Mouse (Mus musculus) forebrain, embryonic 13.5 days (tissue): ENCODE data around the gene Gm28308. TPM values are rescaled to one million over a fixed set of nuclear protein-coding genes. Genes with fewer than 3 reads are reported as not detected.
A peak's percentile ranks its signal among the peaks of the same experiment; 100 is the strongest.

ENCODE experiments used
- ATAC-seq: fragments of 200-750 bp; cut with Nextera tagmentation; 2 replicates; pipeline ENCODE4 v1.8.0; 2017
- H3K27ac ChIP-seq: fragments of 300-500 bp; sonication (generic); 2 replicates; pipeline ENCODE4 v1.5.1; 2015; ENCODE audit warnings: inconsistent platforms, mild to moderate bottlenecking, moderate library complexity
- H3K27me3 ChIP-seq: fragments of 300-500 bp; sonication (generic); 2 replicates; pipeline ENCODE4 v1.6.1; 2015; ENCODE audit warnings: mild to moderate bottlenecking, inconsistent platforms
- H3K36me3 ChIP-seq: fragments of 300-500 bp; sonication (generic); 2 replicates; pipeline ENCODE4 v1.6.1; 2015; ENCODE audit warnings: mild to moderate bottlenecking, inconsistent platforms; ENCODE audit not compliant: poor library complexity, severe bottlenecking
- H3K4me1 ChIP-seq: fragments of 300-500 bp; sonication (generic); 2 replicates; pipeline ENCODE4 v1.6.1; 2015; ENCODE audit warnings: inconsistent platforms
- H3K4me2 ChIP-seq: fragments of 300-500 bp; sonication (generic); 2 replicates; pipeline ENCODE4 v1.6.1; 2015; ENCODE audit warnings: inconsistent platforms, mild to moderate bottlenecking, moderate library complexity
- H3K4me3 ChIP-seq: fragments of 300-500 bp; sonication (generic); 2 replicates; pipeline ENCODE4 v1.5.1; 2015; ENCODE audit warnings: mild to moderate bottlenecking, inconsistent platforms
- H3K9ac ChIP-seq: fragments of 300-500 bp; sonication (generic); 2 replicates; pipeline ENCODE4 v1.6.1; 2015; ENCODE audit warnings: mild to moderate bottlenecking, inconsistent platforms
- H3K9me3 ChIP-seq: fragments of 300-500 bp; sonication (generic); replicated peaks from 2 replicates; pipeline ENCODE4 v1.6.1; 2016; ENCODE audit warnings: inconsistent platforms
- WGBS: fragments of 180-500 bp; shearing (Covaris S2); methylation state at CpG from one replicate; pipeline ENCODE4 v1.1.7; 2015; 5-methylcytosine and 5-hydroxymethylcytosine counted together
- polyA plus RNA-seq: library from polyadenylated mRNA; unstranded; fragments of >200 nt; fragmentation: Nextera tagmentation; extraction: Ambion mirVana; gene quantifications from 2 replicates; pipeline ENCODE4 v1.2.1, GENCODE M21; 2015

The Gm28308 gene
- polyA plus RNA-seq, 1 experiment from 2014 or later: not detected

DNA sequence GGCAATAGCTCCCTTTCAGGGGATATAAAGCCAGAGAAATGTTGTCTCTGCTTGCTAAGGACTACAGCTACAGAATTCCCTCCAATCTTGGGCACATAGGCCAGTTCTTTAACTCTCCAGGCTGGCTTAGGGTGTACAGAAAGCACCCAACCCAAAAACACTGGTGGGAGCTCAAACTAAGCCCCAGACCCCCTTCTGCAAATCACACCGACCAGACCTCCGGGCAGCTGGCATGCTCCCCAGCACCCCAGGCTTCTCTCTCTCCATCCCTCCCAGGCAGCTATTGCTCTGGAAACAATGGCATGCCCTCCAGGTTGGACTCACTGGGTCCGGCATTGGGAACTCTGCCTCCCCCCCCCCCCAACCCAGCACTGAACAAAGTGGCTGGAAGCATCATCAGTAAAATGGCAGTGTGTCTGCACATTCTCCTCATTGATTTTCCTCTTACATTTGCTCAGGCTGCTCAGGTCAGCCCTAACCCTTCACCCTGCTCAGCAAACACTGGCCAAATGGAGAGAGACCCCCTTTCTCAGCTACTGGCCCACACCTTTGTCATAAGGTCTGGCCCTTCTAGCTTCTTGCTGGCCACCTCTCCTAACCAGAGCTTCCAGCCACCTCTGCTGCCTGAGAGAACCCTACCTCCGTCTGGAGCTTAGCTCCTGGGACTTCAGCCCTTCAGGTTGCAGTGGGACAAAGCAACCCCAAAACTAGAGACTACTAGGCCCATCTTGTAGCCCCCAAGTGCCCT is 34.0 kb downstream of the Gm28308 start:
- no peak overlapping the region for H3K9ac ChIP-seq
- H3K4me3 ChIP-seq: no peak overlapping the region
- H3K27ac ChIP-seq: no peak overlapping the region
- WGBS: 0% methylated on average over 4 of the region's 4 CpGs
- H3K4me1 ChIP-seq: no peaks in the 10 kb centered on the region
- H3K9me3 ChIP-seq: no peaks in the 10 kb centered on the region
- no peak for ATAC-seq
- H3K36me3 ChIP-seq: no peaks in the 10 kb centered on the region
- H3K4me2 ChIP-seq: no peak overlapping the region
- peaks cover 99% of the 10 kb centered on the region for H3K27me3 ChIP-seq

DNA sequence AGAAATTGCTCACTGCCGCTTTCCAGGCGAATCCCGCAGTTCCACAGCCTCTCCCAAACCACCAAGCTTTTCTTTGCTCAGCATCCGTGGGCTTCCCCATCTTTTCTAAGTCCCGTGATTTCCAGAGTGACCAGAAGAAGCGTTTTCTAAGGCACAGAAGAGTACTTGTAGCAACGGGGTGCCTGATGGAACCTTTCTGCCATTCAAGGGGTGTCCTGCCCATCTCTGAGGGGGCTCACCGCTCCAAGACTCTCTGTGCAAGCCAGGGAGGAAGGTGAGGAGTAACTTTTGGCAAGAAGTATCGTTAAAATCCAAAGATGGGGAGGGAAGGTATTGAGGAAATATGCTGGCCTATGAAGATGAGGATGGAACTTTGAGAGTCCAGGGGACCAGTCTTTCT is 35.3 kb downstream of the Gm28308 start:
- no peak for ATAC-seq
- H3K9ac ChIP-seq: no peak overlapping the region
- 1% methylated on average over 9 of the region's 9 CpGs for WGBS

DNA sequence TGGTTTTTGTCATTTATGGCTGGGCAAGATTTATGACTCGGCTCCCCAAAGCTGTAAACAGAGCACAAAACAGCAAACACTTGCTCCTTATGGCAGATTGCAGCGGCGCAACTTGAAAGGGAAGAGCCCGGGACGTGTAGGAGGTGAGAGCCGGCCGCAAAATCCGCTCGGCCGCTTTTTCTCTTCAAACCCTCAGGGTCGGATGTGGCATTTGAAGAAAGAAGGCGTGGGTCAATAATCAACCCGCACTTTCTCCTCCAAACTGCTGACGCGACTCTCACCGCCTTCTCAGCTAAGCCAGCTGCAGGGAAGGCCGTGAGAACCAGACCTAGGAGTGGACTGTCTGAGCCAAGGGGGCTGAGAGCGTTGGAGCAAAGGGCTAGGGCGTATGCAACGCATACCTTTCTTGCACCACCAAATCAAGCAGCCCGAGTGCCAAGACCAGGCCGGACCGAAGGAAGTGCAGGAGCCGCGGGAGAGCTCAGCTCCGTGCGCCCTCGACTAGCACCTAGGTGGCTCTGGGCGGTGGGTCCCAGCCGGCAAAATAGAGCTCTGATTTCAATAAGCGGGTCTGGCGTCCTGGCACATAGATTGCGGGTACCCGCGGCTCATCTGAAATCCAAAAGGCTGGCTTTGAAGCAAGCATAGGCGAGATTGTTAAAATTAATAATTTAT is 35.9 kb downstream of the Gm28308 start, which contains the start of gene 5730596B20Rik:
Gene 5730596B20Rik, plus strand, starts transcription at position 438 of the 675 bp plus-strand sequence.
- WGBS: under 1% methylated on average over 36 of the region's 36 CpGs

More for the DNA sequence above, 35.3 kb downstream of the Gm28308 start:
- H3K36me3 ChIP-seq: no peaks in the 10 kb centered on the region
- H3K27ac ChIP-seq: no peak overlapping the region
- H3K4me1 ChIP-seq: peaks cover under 1% of the 10 kb centered on the region; the same call in 1 of the 2 replicates
- H3K4me3 ChIP-seq: no peak overlapping the region
- H3K9me3 ChIP-seq: no peaks in the 10 kb centered on the region
- no peak overlapping the region for H3K4me2 ChIP-seq
- peaks cover 99% of the 10 kb centered on the region for H3K27me3 ChIP-seq

DNA sequence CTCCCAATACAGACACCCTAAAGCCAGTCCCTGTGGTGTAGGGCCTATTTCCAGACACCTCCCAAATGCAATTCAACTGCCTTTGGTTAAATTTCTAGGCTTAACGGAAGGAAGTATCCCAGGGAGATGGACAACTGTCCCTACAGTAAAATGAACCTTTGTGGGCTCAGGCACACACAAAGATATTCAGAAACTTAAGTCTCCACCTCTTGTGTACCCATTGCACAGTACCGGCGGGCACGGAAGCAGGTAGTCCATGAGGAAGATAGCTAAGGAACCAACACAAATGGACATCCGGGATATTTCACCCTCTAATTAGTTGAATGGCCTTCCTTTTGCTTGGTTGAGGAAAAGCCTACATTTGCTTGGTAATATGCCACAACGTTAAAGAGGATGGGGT is 36.7 kb downstream of the Gm28308 start:
- H3K4me1 ChIP-seq: peaks cover 7% of the 10 kb centered on the region; the same call in 1 of the 2 replicates
- H3K27me3 ChIP-seq: peaks cover 99% of the 10 kb centered on the region
- 1% methylated on average over 6 of the region's 6 CpGs for WGBS
- H3K4me3 ChIP-seq: no peak overlapping the region
- H3K27ac ChIP-seq: no peak overlapping the region
- no peaks in the 10 kb centered on the region for H3K9me3 ChIP-seq
- no peaks in the 10 kb centered on the region for H3K36me3 ChIP-seq
- H3K9ac ChIP-seq: no peak overlapping the region
- no peak overlapping the region for H3K4me2 ChIP-seq
- ATAC-seq: no peak

More for the DNA sequence above, 35.9 kb downstream of the Gm28308 start, which contains the start of gene 5730596B20Rik:
- Histone ChIP-seq H3K4me2 (no peak within 1 kb of the TSS), H3K4me3 (no peak within 1 kb of the TSS), H3K36me3 (no peaks in the 10 kb centered on the region), H3K9ac (no peak within 1 kb of the TSS), H3K27ac (no peak within 1 kb of the TSS), H3K27me3 (peaks cover 99% of the 10 kb centered on the region), H3K4me1 (peaks cover 7% of the 10 kb centered on the region; the same call in 1 of the 2 replicates), H3K9me3 (no peaks in the 10 kb centered on the region)
- no peak for ATAC-seq

DNA sequence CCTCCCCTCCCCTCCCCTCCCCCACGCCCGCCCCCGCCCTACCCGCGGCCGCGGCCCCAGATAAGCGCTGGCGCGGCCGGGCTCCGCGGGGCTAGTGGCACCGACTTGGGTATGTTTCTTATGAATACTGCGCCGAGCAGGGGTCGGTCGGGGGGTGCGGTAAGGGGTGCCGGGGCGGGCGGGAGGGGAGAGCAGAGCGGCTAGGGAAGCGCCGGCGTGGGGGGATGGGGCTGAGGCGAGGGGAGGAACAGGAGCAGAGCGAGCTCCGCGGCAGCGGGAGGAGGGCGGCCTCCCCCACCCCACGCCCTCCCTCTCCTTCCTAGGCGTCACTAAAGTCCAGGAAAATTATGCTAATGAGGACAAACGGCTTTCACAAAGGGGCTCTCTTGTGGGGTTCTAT is 37.3 kb downstream of the Gm28308 start:
- H3K4me3 ChIP-seq: no peak overlapping the region
- H3K9me3 ChIP-seq: no peaks in the 10 kb centered on the region
- peaks cover 7% of the 10 kb centered on the region; the same call in 1 of the 2 replicates for H3K4me1 ChIP-seq
- H3K36me3 ChIP-seq: no peaks in the 10 kb centered on the region
- peaks cover 99% of the 10 kb centered on the region for H3K27me3 ChIP-seq
- H3K4me2 ChIP-seq: no peak overlapping the region
- no peak overlapping the region for H3K27ac ChIP-seq
- no peak for ATAC-seq
- no peak overlapping the region for H3K9ac ChIP-seq
- WGBS: 3% methylated on average over 15 of the region's 35 CpGs

DNA sequence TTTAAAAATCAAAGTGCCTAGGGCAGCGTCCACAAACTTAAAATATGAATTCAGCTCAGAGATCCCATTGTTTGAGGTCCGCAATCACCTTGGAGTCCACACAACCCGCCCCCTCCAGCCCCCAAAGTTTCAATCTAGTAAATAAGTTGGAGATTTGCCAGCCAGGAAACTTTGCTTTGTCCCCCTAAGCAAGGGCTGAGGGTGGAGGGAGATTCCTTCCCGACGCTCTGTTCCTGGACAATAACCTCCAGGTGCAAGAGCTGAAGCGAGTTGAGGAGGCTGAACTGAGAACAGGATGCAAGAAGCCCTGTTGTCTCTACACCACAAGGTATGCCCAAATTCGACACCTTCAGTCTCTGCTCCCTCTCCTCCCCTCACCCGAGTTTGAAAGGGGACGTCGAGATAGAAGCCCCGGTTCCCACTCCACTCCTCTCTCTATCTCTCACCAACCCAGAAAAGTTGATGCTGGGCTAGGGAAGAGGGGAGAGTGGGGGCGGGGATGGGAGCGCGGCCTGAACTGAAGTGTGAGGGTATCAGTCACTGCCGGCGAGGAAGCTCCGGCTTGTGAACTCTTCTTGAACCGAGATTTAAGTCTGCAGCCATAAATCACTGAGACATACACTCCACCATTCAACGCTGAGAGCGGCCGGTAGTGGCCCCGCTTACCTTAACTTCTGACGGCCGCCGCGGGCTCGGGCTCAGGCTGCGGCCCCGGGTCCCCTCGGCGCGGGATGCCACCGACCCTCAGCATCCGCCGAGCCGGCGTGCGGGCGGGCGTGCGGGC is 38.0 kb downstream of the Gm28308 start:
- 1% methylated on average over 30 of the region's 41 CpGs for WGBS
- Histone ChIP-seq H3K4me1 (peaks cover 7% of the 10 kb centered on the region; the same call in 1 of the 2 replicates), H3K9me3 (no peaks in the 10 kb centered on the region), H3K36me3 (no peaks in the 10 kb centered on the region), H3K9ac (no peak overlapping the region), H3K27ac (no peak overlapping the region), H3K4me2 (no peak overlapping the region), H3K4me3 (no peak overlapping the region), H3K27me3 (peaks cover 99% of the 10 kb centered on the region)
- ATAC-seq: no peak

DNA sequence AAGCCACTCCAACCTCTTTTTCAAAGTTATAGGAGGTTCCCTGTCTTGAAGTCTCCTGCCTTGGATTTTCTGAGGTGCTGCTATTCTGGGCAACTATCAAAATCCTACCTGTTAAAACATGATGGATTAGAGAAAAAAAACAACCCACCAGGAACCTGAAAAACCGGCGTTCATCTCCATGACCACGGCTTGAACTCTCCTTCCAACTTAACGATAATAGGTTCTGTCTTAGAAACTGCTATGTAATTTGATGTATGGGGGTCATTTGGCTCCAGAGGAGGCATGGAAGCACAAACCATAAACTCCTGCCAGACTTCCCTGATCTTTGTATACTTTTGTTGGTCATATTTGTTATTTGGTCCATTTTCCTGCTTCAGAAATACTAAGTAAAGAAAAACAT is 39.5 kb downstream of the Gm28308 start:
- H3K4me1 ChIP-seq: peaks cover 7% of the 10 kb centered on the region; the same call in 1 of the 2 replicates
- 6% methylated on average over 4 of the region's 4 CpGs for WGBS
- no peak overlapping the region for H3K27ac ChIP-seq
- no peaks in the 10 kb centered on the region for H3K9me3 ChIP-seq
- H3K4me3 ChIP-seq: no peak overlapping the region
- no peaks in the 10 kb centered on the region for H3K36me3 ChIP-seq
- no peak for ATAC-seq
- no peak overlapping the region for H3K9ac ChIP-seq
- H3K27me3 ChIP-seq: peaks cover 98% of the 10 kb centered on the region
- no peak overlapping the region for H3K4me2 ChIP-seq

DNA sequence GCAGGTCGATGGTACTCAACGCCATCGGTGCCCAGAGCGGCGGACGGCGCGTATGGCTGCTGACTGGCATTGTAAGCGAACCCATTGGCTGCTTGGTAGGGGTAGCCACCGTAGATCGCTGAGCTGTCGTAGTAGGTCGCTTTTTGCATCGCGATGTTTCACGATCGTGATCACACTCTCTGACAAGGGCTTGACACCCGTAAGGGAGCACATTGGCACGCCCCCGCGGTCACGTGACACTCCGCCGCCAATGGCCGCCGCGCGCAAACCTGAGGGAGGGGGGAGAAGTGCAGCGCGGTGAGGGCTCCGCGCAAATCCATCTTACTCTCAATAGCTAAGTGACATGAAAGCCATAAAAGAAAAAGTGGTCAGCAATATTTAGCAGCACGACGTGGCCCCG is 40.6 kb downstream of the Gm28308 start:
- H3K4me1 ChIP-seq: peaks cover 7% of the 10 kb centered on the region; the same call in 1 of the 2 replicates
- no peaks in the 10 kb centered on the region for H3K36me3 ChIP-seq
- ATAC-seq: peak; percentile 38; the same call in 1 of the 2 replicates
- H3K9me3 ChIP-seq: no peaks in the 10 kb centered on the region
- H3K27me3 ChIP-seq: peaks cover 98% of the 10 kb centered on the region
- H3K9ac ChIP-seq: no peak overlapping the region
- H3K4me2 ChIP-seq: peak overlapping the region; percentile 48
- 0% methylated on average over 35 of the region's 35 CpGs for WGBS
- H3K4me3 ChIP-seq: peak overlapping the region; percentile 24
- no peak overlapping the region for H3K27ac ChIP-seq

DNA sequence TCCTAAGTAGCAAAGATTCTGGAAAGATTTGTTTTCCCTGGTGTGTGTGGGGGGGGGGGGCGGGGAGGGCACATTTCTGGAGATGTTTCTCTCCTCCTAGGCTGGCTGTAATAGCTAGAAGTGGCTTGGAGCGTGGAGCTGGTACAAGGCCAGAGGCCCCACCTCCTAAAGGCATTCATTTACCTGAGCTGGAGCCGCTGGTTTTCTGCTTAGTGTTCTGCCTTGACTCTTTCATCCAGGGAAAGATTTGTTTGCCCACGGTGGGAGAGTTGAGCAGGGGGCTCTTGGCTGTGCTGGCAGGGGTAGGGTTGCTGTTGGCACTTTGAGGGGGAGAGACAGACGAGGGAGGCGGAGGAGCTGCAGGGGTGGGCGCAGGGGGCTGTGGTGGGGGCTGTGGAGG is 41.2 kb downstream of the Gm28308 start:
- Histone ChIP-seq H3K9ac (no peak overlapping the region), H3K9me3 (no peaks in the 10 kb centered on the region), H3K4me2 (peak overlapping the region; percentile 48; the same call in 1 of the 2 replicates), H3K4me3 (no peak overlapping the region), H3K4me1 (peaks cover 7% of the 10 kb centered on the region; the same call in 1 of the 2 replicates), H3K27ac (no peak overlapping the region), H3K36me3 (no peaks in the 10 kb centered on the region), H3K27me3 (peaks cover 98% of the 10 kb centered on the region)
- 6% methylated on average over 6 of the region's 7 CpGs for WGBS
- ATAC-seq: no peak

DNA sequence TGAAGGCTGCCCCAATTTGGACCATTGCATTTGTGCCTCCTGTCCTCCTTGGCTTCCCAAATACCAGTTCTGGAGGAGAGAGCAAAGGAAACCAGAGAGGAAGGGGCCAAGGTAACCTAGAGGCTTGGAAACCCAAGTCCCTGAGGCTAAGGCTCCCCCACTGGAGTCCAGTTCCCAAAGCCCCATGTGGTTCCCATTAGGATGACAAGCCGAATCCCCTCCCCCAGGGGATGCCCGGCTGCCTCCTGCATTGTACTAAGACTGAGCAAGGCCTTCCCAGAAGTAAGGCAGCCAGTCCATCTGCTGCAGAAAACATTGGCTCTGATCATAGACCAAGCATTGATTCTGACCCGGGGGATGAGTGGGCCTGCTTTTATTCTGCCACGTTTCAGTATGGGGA is 41.8 kb downstream of the Gm28308 start:
- no peak overlapping the region for H3K9ac ChIP-seq
- 2% methylated on average over 4 of the region's 4 CpGs for WGBS
- no peaks in the 10 kb centered on the region for H3K36me3 ChIP-seq
- H3K27me3 ChIP-seq: peaks cover 98% of the 10 kb centered on the region
- H3K4me1 ChIP-seq: peaks cover 7% of the 10 kb centered on the region; the same call in 1 of the 2 replicates
- no peaks in the 10 kb centered on the region for H3K9me3 ChIP-seq
- no peak overlapping the region for H3K4me3 ChIP-seq
- ATAC-seq: no peak
- no peak overlapping the region for H3K4me2 ChIP-seq
- H3K27ac ChIP-seq: no peak overlapping the region

DNA sequence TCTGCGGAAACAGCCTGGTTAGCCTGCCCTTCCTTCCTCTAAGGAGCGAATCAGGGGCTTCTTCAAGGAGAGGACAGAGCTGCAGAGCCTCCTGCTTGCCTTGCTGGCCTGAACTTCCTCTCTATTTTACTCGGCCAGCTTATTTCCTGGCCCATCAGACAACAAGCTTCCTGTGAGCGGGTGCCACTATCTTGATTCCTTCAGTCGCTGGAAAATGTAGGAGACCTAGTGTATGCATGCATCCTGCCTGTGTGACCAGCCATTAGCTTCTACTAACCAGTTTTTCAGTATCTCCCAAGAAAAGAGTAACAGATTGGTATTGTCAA is 42.3 kb downstream of the Gm28308 start:
- WGBS: 1% methylated on average over 5 of the region's 5 CpGs
- H3K9me3 ChIP-seq: no peaks in the 10 kb centered on the region
- H3K27ac ChIP-seq: no peak overlapping the region
- no peak for ATAC-seq
- H3K4me1 ChIP-seq: peaks cover 7% of the 10 kb centered on the region; the same call in 1 of the 2 replicates
- no peak overlapping the region for H3K9ac ChIP-seq
- H3K4me2 ChIP-seq: no peak overlapping the region
- H3K27me3 ChIP-seq: peaks cover 98% of the 10 kb centered on the region
- no peaks in the 10 kb centered on the region for H3K36me3 ChIP-seq
- no peak overlapping the region for H3K4me3 ChIP-seq
